Mouse (Mus musculus): ENCODE results near the gene Cel. TPM values are rescaled to one million over a fixed set of nuclear protein-coding genes. Genes with fewer than 3 reads are reported as not detected.

Gene Cel
- total and polyA plus RNA-seq, 2 experiments from 2014 or later = not detected

GRCm38 (mm10) chr2:28534436-28535262, 28.6 kb downstream of the Cel start:
- ATAC-seq (ENCODE audit: insufficient read depth, low read depth) = peak; percentile 24
- H3K27me3 ChIP-seq (ENCODE audit: control insufficient read depth, insufficient read depth, low read length) = no peaks in the 10 kb centered on the region
- H3K4me1 ChIP-seq (ENCODE audit: control insufficient read depth, insufficient read depth) = peaks cover 49% of the 10 kb centered on the region

GRCm38 (mm10) chr2:28533901-28534435, 29.2 kb downstream of the Cel start:
- peaks cover 46% of the 10 kb centered on the region for H3K4me1 ChIP-seq (ENCODE audit: control insufficient read depth, insufficient read depth)

More at GRCm38 (mm10) chr2:28534436-28535262, 28.6 kb downstream of the Cel start:
- TF ChIP-seq EP300 (IDR thresholded peaks at IDR 0.05; ENCODE audit: low read depth) (no peak), CTCF (IDR thresholded peaks at IDR 0.05; ENCODE audit: low read depth) (no peak)
- Histone ChIP-seq H3K9me3 (replicated peaks; ENCODE audit: control insufficient read depth, low read length) (no peaks in the 10 kb centered on the region), H3K4me2 (ENCODE audit: low read depth, low read length) (peak overlapping the region; percentile 87), H3K27ac (ENCODE audit: low read depth) (peak overlapping the region; percentile 86), H3K4me3 (ENCODE audit: low read depth, low read length) (peak overlapping the region; percentile 64), H3K36me3 (replicated peaks; ENCODE audit: control insufficient read depth, insufficient read depth, low read length) (no peaks in the 10 kb centered on the region), H3K9ac (replicated peaks; ENCODE audit: low read depth, low read length) (peak overlapping the region; percentile 68)
- peak; percentile 62 for DNase-seq (ENCODE audit: low spot score)
- 30% methylated on average over 11 of the region's 11 CpGs for WGBS

GRCm38 (mm10) chr2:28532938-28533771, 30.0 kb downstream of the Cel start:
- no peaks in the 10 kb centered on the region for H3K27me3 ChIP-seq (ENCODE audit: control insufficient read depth, insufficient read depth, low read length)
- peaks cover 39% of the 10 kb centered on the region for H3K4me1 ChIP-seq (ENCODE audit: control insufficient read depth, insufficient read depth)
- 3% methylated on average over 49 of the region's 49 CpGs for WGBS
- H3K4me2 ChIP-seq (ENCODE audit: low read depth, low read length) = peak overlapping the region; percentile 87
- no peaks in the 10 kb centered on the region for H3K9me3 ChIP-seq (replicated peaks; ENCODE audit: control insufficient read depth, low read length)
- ATAC-seq (ENCODE audit: insufficient read depth, low read depth) = peak; percentile 93
- peak; percentile 91 for DNase-seq (ENCODE audit: low spot score)
- peak overlapping the region; percentile 64 for H3K4me3 ChIP-seq (ENCODE audit: low read depth, low read length)
- no peaks in the 10 kb centered on the region for H3K36me3 ChIP-seq (replicated peaks; ENCODE audit: control insufficient read depth, insufficient read depth, low read length)
- TF ChIP-seq EP300 (IDR thresholded peaks at IDR 0.05; ENCODE audit: low read depth) (no peak), CTCF (IDR thresholded peaks at IDR 0.05; ENCODE audit: low read depth) (peak; percentile 12; the same call in 1 of the 2 replicates)
- H3K9ac ChIP-seq (replicated peaks; ENCODE audit: low read depth, low read length) = peak overlapping the region; percentile 68
- H3K27ac ChIP-seq (ENCODE audit: low read depth) = peak overlapping the region; percentile 86

More at GRCm38 (mm10) chr2:28533901-28534435, 29.2 kb downstream of the Cel start:
- Histone ChIP-seq H3K9me3 (replicated peaks; ENCODE audit: control insufficient read depth, low read length) (no peaks in the 10 kb centered on the region), H3K36me3 (replicated peaks; ENCODE audit: control insufficient read depth, insufficient read depth, low read length) (no peaks in the 10 kb centered on the region), H3K4me3 (ENCODE audit: low read depth, low read length) (peak overlapping the region; percentile 64), H3K27me3 (ENCODE audit: control insufficient read depth, insufficient read depth, low read length) (no peaks in the 10 kb centered on the region), H3K4me2 (ENCODE audit: low read depth, low read length) (peak overlapping the region; percentile 87), H3K9ac (replicated peaks; ENCODE audit: low read depth, low read length) (peak overlapping the region; percentile 68), H3K27ac (ENCODE audit: low read depth) (peak overlapping the region; percentile 86)
- DNase-seq (ENCODE audit: low spot score) (no peak), ATAC-seq (ENCODE audit: insufficient read depth, low read depth) (no peak)
- WGBS = 66% methylated on average over 7 of the region's 7 CpGs
- TF ChIP-seq EP300 (IDR thresholded peaks at IDR 0.05; ENCODE audit: low read depth) = no peak
- no peak for TF ChIP-seq CTCF (IDR thresholded peaks at IDR 0.05; ENCODE audit: low read depth)

- no peak overlapping the region for H3K4me3 ChIP-seq (ENCODE audit: low read depth, low read length)
- no peak for ATAC-seq (ENCODE audit: insufficient read depth, low read depth)
- H3K4me2 ChIP-seq (ENCODE audit: low read depth, low read length) = no peak overlapping the region
- no peaks in the 10 kb centered on the region for H3K27me3 ChIP-seq (ENCODE audit: control insufficient read depth, insufficient read depth, low read length)
- H3K4me1 ChIP-seq (ENCODE audit: control insufficient read depth, insufficient read depth) = peaks cover 31% of the 10 kb centered on the region
- no peaks in the 10 kb centered on the region for H3K36me3 ChIP-seq (replicated peaks; ENCODE audit: control insufficient read depth, insufficient read depth, low read length)
- no peak overlapping the region for H3K27ac ChIP-seq (ENCODE audit: low read depth)
- DNase-seq (ENCODE audit: low spot score) = no peak
- no peak overlapping the region for H3K9ac ChIP-seq (replicated peaks; ENCODE audit: low read depth, low read length)
- no peak for TF ChIP-seq EP300 (IDR thresholded peaks at IDR 0.05; ENCODE audit: low read depth)
- no peaks in the 10 kb centered on the region for H3K9me3 ChIP-seq (replicated peaks; ENCODE audit: control insufficient read depth, low read length)
- WGBS = 68% methylated on average over 7 of the region's 7 CpGs
These were observed 32.9 kb downstream of the Cel start for GRCm38 (mm10) chr2:28530311-28530710.

- H3K27ac ChIP-seq (ENCODE audit: low read depth) = no peak overlapping the region
- no peak overlapping the region for H3K4me2 ChIP-seq (ENCODE audit: low read depth, low read length)
- 62% methylated on average over 4 of the region's 4 CpGs for whole genome bisulfite sequencing
- no peaks in the 10 kb centered on the region for H3K9me3 ChIP-seq (replicated peaks; ENCODE audit: control insufficient read depth, low read length)
- ATAC-seq (ENCODE audit: insufficient read depth, low read depth) (no peak), DNase-seq (ENCODE audit: low spot score) (no peak)
- H3K4me3 ChIP-seq (ENCODE audit: low read depth, low read length) = no peak overlapping the region
- no peaks in the 10 kb centered on the region for H3K27me3 ChIP-seq (ENCODE audit: control insufficient read depth, insufficient read depth, low read length)
- TF ChIP-seq EP300 (IDR thresholded peaks at IDR 0.05; ENCODE audit: low read depth) = no peak
- TF ChIP-seq CTCF (IDR thresholded peaks at IDR 0.05; ENCODE audit: low read depth) = no peak
- peaks cover 30% of the 10 kb centered on the region for H3K4me1 ChIP-seq (ENCODE audit: control insufficient read depth, insufficient read depth)
- H3K36me3 ChIP-seq (replicated peaks; ENCODE audit: control insufficient read depth, insufficient read depth, low read length) = no peaks in the 10 kb centered on the region
- H3K9ac ChIP-seq (replicated peaks; ENCODE audit: low read depth, low read length) = no peak overlapping the region
These were observed 33.3 kb downstream of the Cel start for GRCm38 (mm10) chr2:28529856-28530255.
